Mouse (Mus musculus): ENCODE data around the gene Aco1. TPM values are rescaled to one million over a fixed set of nuclear protein-coding genes. Genes with fewer than 3 reads are reported as not detected.
A peak's percentile ranks its signal among the peaks of the same experiment; 100 is the strongest.

Gene Aco1
- total and polyA plus RNA-seq, 2 experiments, result 112 to 178 TPM

DNA sequence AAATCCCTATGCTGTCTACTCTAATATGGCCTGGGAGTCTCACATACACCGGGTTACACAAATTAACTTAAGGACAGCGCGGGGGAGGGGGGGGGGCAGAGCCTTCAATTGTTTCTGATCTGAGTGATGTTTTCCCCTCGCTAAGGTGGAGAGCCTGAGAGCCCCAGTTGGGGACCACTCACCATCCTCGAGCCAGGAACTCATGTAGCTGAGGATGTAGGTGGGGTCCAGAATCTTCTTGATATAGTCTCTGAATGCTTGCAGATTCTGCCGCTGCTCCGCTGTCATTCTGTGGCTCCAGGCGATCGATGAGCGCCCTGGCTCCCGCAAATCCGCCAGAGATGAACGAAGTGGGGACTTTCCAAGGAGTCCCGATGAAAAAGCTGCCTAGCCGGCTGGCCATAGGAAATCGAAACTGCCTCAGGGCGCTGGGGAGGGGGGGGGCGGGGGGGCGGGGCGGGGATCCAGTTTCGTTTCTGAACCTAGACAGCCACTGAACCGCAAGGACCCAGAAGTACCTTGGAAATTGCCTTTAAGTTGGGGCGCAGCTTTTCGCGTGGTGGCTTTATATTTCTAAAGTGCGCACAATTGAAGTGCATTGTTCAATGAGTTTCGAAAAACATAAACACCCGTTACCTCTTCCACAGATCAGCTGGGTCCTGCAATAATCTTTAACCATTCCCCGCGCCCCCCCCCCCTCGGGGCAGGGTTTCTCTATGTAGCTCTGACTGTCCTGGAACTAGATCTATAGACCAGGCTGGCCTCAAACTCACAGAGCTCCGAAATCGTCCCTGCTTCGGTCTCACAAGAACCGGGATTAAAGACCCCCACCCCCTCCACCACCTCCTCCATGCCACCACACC, 96.8 kb downstream of the Aco1 start, which contains the start of gene Ddx58:
Gene Ddx58, minus strand, starts transcription at position 420 of the 863 bp plus-strand sequence.
- H3K4me1 ChIP-seq (ENCODE audit: control insufficient read depth, insufficient read depth, low read length), result peaks cover 5% of the 10 kb centered on the region; the same call in 1 of the 2 replicates
- TF ChIP-seq CTCF (IDR thresholded peaks at IDR 0.05; ENCODE audit: low read depth, low read length) (no peak), POLR2A (IDR thresholded peaks at IDR 0.05; ENCODE audit: extremely low read depth, insufficient read depth, low read length) (no peak)
- under 1% methylated on average over 35 of the region's 35 CpGs for WGBS
- peaks cover 5% of the 10 kb centered on the region; the same call in 1 of the 2 replicates for H3K36me3 ChIP-seq (ENCODE audit: control insufficient read depth, insufficient read depth, low read length)
- H3K27ac ChIP-seq (replicated peaks; ENCODE audit: insufficient read depth, low read depth, low read length), result peak within 1 kb of the TSS; percentile 84
- peak within 1 kb of the TSS; percentile 65 for H3K9ac ChIP-seq (ENCODE audit: low read depth, low read length)
- peak within 1 kb of the TSS; percentile 72 for H3K4me3 ChIP-seq (ENCODE audit: insufficient read depth, low read depth, low read length)
- H3K27me3 ChIP-seq (ENCODE audit: control insufficient read depth, insufficient read depth, low read length), result no peaks in the 10 kb centered on the region
- DNase-seq (ENCODE audit: extremely low read depth, low read depth, low spot score), result peak; percentile 55
- peaks cover 6% of the 10 kb centered on the region; the same call in 1 of the 2 replicates for H3K79me2 ChIP-seq (ENCODE audit: control insufficient read depth, insufficient read depth, low read length)

- Histone ChIP-seq H3K4me1 (ENCODE audit: control insufficient read depth, insufficient read depth, low read length) (peaks cover 5% of the 10 kb centered on the region; the same call in 1 of the 2 replicates), H3K79me2 (ENCODE audit: control insufficient read depth, insufficient read depth, low read length) (peaks cover 6% of the 10 kb centered on the region; the same call in 1 of the 2 replicates), H3K9ac (ENCODE audit: low read depth, low read length) (peak overlapping the region; percentile 58), H3K27me3 (ENCODE audit: control insufficient read depth, insufficient read depth, low read length) (no peaks in the 10 kb centered on the region), H3K4me3 (ENCODE audit: insufficient read depth, low read depth, low read length) (no peak overlapping the region), H3K27ac (replicated peaks; ENCODE audit: insufficient read depth, low read depth, low read length) (peak overlapping the region; percentile 49), H3K36me3 (ENCODE audit: control insufficient read depth, insufficient read depth, low read length) (no peaks in the 10 kb centered on the region)
- TF ChIP-seq CTCF (IDR thresholded peaks at IDR 0.05; ENCODE audit: low read depth, low read length) (no peak), POLR2A (IDR thresholded peaks at IDR 0.05; ENCODE audit: extremely low read depth, insufficient read depth, low read length) (no peak)
- 44% methylated on average over 5 of the region's 5 CpGs for WGBS
- DNase-seq (ENCODE audit: extremely low read depth, low read depth, low spot score), result no peak
Measured at GRCm38 (mm10) chr4:40240272-40240744, 97.4 kb downstream of the Aco1 start.

GRCm38 (mm10) chr4:40241928-40242327, 99.0 kb downstream of the Aco1 start:
- Histone ChIP-seq H3K27me3 (ENCODE audit: control insufficient read depth, insufficient read depth, low read length) (no peaks in the 10 kb centered on the region), H3K36me3 (ENCODE audit: control insufficient read depth, insufficient read depth, low read length) (no peaks in the 10 kb centered on the region), H3K9ac (ENCODE audit: low read depth, low read length) (no peak overlapping the region), H3K79me2 (ENCODE audit: control insufficient read depth, insufficient read depth, low read length) (peaks cover 6% of the 10 kb centered on the region; the same call in 1 of the 2 replicates), H3K4me3 (ENCODE audit: insufficient read depth, low read depth, low read length) (no peak overlapping the region), H3K27ac (replicated peaks; ENCODE audit: insufficient read depth, low read depth, low read length) (no peak overlapping the region), H3K4me1 (ENCODE audit: control insufficient read depth, insufficient read depth, low read length) (peaks cover 5% of the 10 kb centered on the region; the same call in 1 of the 2 replicates)
- DNase-seq (ENCODE audit: extremely low read depth, low read depth, low spot score), result no peak
- TF ChIP-seq POLR2A (IDR thresholded peaks at IDR 0.05; ENCODE audit: extremely low read depth, insufficient read depth, low read length), result no peak
- TF ChIP-seq CTCF (IDR thresholded peaks at IDR 0.05; ENCODE audit: low read depth, low read length), result no peak
- 62% methylated on average over 6 of the region's 6 CpGs for WGBS

DNA sequence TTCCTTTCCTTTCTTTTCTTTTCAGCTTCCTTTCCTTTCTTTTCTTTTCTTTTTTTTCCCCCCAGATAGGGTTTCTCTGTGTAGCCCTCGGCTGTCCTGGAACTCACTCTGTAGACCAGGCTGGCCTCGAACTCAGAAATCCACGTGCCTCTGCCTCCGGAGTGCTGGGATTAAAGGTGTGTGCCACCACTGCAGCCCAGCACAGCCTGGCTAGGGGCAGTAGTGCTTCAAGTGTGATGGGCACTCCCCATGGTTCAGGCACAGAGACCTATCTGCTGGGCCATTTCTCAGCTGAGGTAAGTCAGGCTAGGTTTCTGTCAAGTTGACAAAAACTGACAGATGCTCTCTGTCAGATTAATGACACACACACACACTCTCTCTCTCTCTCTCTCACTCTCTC, 100.1 kb downstream of the Aco1 start:
- peaks cover 6% of the 10 kb centered on the region; the same call in 1 of the 2 replicates for H3K79me2 ChIP-seq (ENCODE audit: control insufficient read depth, insufficient read depth, low read length)

GRCm38 (mm10) chr4:40244035-40244434, 101.2 kb downstream of the Aco1 start:
- DNase-seq (ENCODE audit: extremely low read depth, low read depth, low spot score), result peak; percentile 28
- Histone ChIP-seq H3K27ac (replicated peaks; ENCODE audit: insufficient read depth, low read depth, low read length) (no peak overlapping the region), H3K4me1 (ENCODE audit: control insufficient read depth, insufficient read depth, low read length) (peaks cover 5% of the 10 kb centered on the region; the same call in 1 of the 2 replicates), H3K79me2 (ENCODE audit: control insufficient read depth, insufficient read depth, low read length) (no peaks in the 10 kb centered on the region), H3K4me3 (ENCODE audit: insufficient read depth, low read depth, low read length) (no peak overlapping the region), H3K36me3 (ENCODE audit: control insufficient read depth, insufficient read depth, low read length) (no peaks in the 10 kb centered on the region), H3K9ac (ENCODE audit: low read depth, low read length) (no peak overlapping the region), H3K27me3 (ENCODE audit: control insufficient read depth, insufficient read depth, low read length) (no peaks in the 10 kb centered on the region)
- 86% methylated on average over 8 of the region's 8 CpGs for WGBS
- no peak for TF ChIP-seq CTCF (IDR thresholded peaks at IDR 0.05; ENCODE audit: low read depth, low read length)
- no peak for TF ChIP-seq POLR2A (IDR thresholded peaks at IDR 0.05; ENCODE audit: extremely low read depth, insufficient read depth, low read length)

More for the DNA sequence above, 100.1 kb downstream of the Aco1 start:
- Histone ChIP-seq H3K4me1 (ENCODE audit: control insufficient read depth, insufficient read depth, low read length) (peaks cover 5% of the 10 kb centered on the region; the same call in 1 of the 2 replicates), H3K36me3 (ENCODE audit: control insufficient read depth, insufficient read depth, low read length) (no peaks in the 10 kb centered on the region), H3K9ac (ENCODE audit: low read depth, low read length) (no peak overlapping the region), H3K27me3 (ENCODE audit: control insufficient read depth, insufficient read depth, low read length) (no peaks in the 10 kb centered on the region), H3K27ac (replicated peaks; ENCODE audit: insufficient read depth, low read depth, low read length) (no peak overlapping the region), H3K4me3 (ENCODE audit: insufficient read depth, low read depth, low read length) (no peak overlapping the region)
- DNase-seq (ENCODE audit: extremely low read depth, low read depth, low spot score), result no peak
- TF ChIP-seq CTCF (IDR thresholded peaks at IDR 0.05; ENCODE audit: low read depth, low read length) (no peak), POLR2A (IDR thresholded peaks at IDR 0.05; ENCODE audit: extremely low read depth, insufficient read depth, low read length) (no peak)
- WGBS, result 91% methylated on average over 4 of the region's 4 CpGs

Other genes starting within 250 kb of the Aco1 start
- gene Ddx58, start 96.7 kb downstream of the Aco1 start, total RNA-seq (2014; rRNA removed), result 29.2 and 29.9 TPM in 2 replicates
- 9.1 and 11.6 TPM in 2 replicates for gene Ddx58, start 96.7 kb downstream of the Aco1 start, polyA plus RNA-seq (2012; rRNA removed)
- 3.0 and 5.7 TPM in 2 replicates for gene Smim27, start 126.5 kb downstream of the Aco1 start, total RNA-seq (2014; rRNA removed)
- 28.9 and 29.7 TPM in 2 replicates for gene Smim27, start 126.5 kb downstream of the Aco1 start, polyA plus RNA-seq (2012; rRNA removed)
- gene Topors, start 126.8 kb downstream of the Aco1 start, total RNA-seq (2014; rRNA removed), result 22.4 and 23.1 TPM in 2 replicates
- gene Topors, start 126.8 kb downstream of the Aco1 start, polyA plus RNA-seq (2012; rRNA removed), result 2.7 and 3.0 TPM in 2 replicates
- 154 and 169 TPM in 2 replicates for gene Ndufb6, start 136.3 kb downstream of the Aco1 start, total RNA-seq (2014; rRNA removed)
- gene Ndufb6, start 136.3 kb downstream of the Aco1 start, polyA plus RNA-seq (2012; rRNA removed), result 135 and 138 TPM in 2 replicates

Data from liver, adult 2 months (tissue).